Mouse (Mus musculus): ENCODE results near the gene Tgtp1. TPM values are rescaled to one million over a fixed set of nuclear protein-coding genes. Genes with fewer than 3 reads are reported as not detected.
"Not testable (repeated sequence)": the region's sequence is repeated elsewhere in the genome, so short reads cannot be mapped to it uniquely, and the experiment has no call there.

Gene Tgtp1
- total RNA-seq (2021) = under 1 TPM; 0.39 to 0.43 TPM

DNA sequence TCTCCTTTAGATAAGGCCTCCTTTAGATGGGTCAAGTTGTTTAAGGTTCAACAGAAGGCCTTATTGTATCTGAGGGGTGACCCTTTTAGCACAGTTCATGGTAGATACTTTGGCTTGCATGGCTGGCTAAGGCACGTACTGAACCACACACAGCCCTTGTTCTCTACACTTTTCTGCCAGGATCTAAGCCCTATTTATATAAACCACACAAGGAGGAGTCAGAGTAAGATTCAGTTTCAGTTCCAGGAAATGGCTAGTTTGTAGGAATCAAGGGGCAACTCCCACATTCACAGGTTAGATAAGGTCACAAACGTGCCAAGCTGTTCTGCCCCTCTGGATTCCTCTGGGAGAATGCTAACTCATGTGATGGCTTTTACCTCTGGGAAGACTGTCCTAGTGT lies at the start of gene Tgtp1:
Tgtp1 (minus strand) TSS at position 155 of the 400 bp plus-strand sequence.
- intact Hi-C loops (cut with DNase I) = loop anchor here (10.0 kb wide), 1 partner anchor 71 kb away; the partner anchor contains the start of gene Tgtp2

GRCm38 (mm10) chr11:49012074-49012473 lies 18.1 kb upstream of the Tgtp1 start:
- intact Hi-C loops (cut with DNase I); DNase-seq (ENCODE audit: low spot score in 2 of 2): not testable (repeated sequence)

More for the DNA sequence above, at the start of gene Tgtp1:
- not testable (repeated sequence) for DNase-seq (ENCODE audit: low spot score in 2 of 2)

DNA sequence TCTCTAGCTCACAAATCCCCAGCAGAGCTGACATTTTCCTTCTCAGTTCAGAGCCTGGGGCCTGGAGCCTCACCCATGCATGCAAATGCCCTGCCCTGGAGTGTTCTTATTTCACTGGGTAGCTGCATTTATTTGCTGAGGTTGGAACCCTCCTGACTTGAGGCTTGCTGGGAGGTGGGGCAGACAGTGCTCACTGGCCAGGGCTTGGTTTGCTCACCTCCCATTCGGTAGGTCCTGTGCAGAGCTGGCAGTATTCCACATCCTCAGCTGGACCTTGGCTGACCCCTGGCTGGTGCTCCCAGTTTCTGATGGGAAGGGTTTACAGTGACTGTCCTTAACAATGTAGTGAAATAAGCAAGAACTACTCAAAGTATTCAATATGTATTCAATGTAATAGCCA lies 12.8 kb upstream of the Tgtp1 start:
- intact Hi-C loops (cut with DNase I); DNase-seq (ENCODE audit: low spot score in 2 of 2): not testable (repeated sequence)

DNA sequence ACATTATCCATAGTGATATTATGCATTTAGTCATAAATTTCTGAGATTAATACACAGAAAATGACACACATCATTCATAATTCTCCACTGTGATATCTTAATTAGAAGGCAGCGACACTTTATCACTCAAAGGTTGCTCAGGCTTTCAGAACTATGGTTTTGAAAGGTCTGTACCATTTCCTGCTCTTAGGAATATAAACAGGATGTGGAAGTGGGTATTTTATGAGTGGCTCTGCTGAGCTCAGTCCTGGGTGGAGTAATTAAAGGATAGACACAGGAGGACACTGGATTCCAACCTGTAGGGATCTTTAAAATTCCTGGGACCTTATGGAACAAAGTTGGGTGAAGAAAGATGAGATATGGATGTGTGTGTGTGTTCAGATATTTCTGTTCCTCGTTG lies 12.3 kb upstream of the Tgtp1 start:
- intact Hi-C loops (cut with DNase I); DNase-seq (ENCODE audit: low spot score in 2 of 2): not testable (repeated sequence)

DNA sequence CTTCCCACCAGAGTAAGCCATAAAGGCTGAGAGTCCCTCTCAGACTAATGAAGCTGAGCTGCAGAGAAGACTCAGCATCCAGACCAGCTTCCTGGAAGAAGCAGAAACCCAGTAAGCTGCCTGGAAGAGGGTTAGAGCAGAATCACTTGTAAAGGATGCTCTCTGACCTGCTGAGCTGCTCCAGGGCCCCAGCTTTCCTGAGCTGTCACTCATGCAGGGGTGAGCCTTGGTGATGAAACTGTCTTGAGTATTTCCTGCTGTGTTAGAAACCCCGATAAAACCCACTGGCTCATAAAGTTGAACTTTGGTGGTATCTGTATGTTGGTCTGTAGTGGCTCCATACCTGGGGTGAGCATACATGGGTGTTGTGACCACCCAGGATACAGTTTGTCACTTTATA lies 6.4 kb upstream of the Tgtp1 start:
- intact Hi-C loops (cut with DNase I); DNase-seq (ENCODE audit: low spot score in 2 of 2): not testable (repeated sequence)

GRCm38 (mm10) chr11:48993296-48993695 lies 676 bp downstream of the Tgtp1 start:
- DNase-seq (ENCODE audit: low spot score in 2 of 2) = not testable (repeated sequence)
- intact Hi-C loops (cut with DNase I) = loop anchor here (10.0 kb wide), 1 partner anchor 72 kb away; the partner anchor contains the start of gene Tgtp2

GRCm38 (mm10) chr11:48991740-48992520 lies 2.0 kb downstream of the Tgtp1 start, which contains the start of gene Gm12185:
TSS of gene Gm12185 (minus strand) at chr11:48992226.
- intact Hi-C loops (cut with DNase I) = loop anchor here (10.0 kb wide), 1 partner anchor 73 kb away; the partner anchor contains the start of gene Tgtp2
- not testable (repeated sequence) for DNase-seq (ENCODE audit: low spot score in 2 of 2)

- not testable (repeated sequence) for DNase-seq (ENCODE audit: low spot score in 2 of 2)
- intact Hi-C loops (cut with DNase I) = loop anchor here (10.0 kb wide), 1 partner anchor 75 kb away; the partner anchor contains the start of gene Tgtp2
These were observed 4.0 kb downstream of the Tgtp1 start for GRCm38 (mm10) chr11:48989981-48990380.

GRCm38 (mm10) chr11:48988219-48988618 lies 5.8 kb downstream of the Tgtp1 start:
- DNase-seq (ENCODE audit: low spot score in 2 of 2); intact Hi-C loops (cut with DNase I): not testable (repeated sequence)

- intact Hi-C loops (cut with DNase I) = not testable (repeated sequence)
These were observed 11.1 kb downstream of the Tgtp1 start for GRCm38 (mm10) chr11:48982848-48983247.

DNA sequence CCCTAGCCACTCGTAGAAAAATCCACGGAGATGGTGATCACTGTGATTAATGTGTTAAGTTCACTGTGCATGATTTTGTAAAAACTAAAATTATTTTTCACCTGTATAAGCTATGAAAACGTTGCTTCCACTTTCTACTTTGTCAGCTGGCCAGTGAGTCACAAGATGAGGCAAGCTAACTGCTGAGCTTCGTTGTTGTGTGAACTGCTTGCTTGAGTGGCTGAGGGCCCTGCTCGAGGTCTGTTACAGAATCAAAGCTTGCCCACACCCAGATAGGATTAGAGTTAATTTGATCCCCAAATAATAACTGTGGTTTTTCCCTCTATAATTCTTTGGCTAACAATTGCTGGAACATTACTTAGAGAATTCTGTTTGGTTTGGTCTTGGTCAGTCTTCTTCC lies 13.9 kb downstream of the Tgtp1 start:
- DNase-seq (ENCODE audit: low spot score in 2 of 2); intact Hi-C loops (cut with DNase I): not testable (repeated sequence)

More at GRCm38 (mm10) chr11:48982848-48983247, 11.1 kb downstream of the Tgtp1 start:
- not testable (repeated sequence) for DNase-seq (ENCODE audit: low spot score in 2 of 2)

- DNase-seq (ENCODE audit: low spot score in 2 of 2); intact Hi-C loops (cut with DNase I): not testable (repeated sequence)
These were observed 14.7 kb downstream of the Tgtp1 start, which contains the start of gene 9930111J21Rik1 for GRCm38 (mm10) chr11:48979251-48979650. TSS of gene 9930111J21Rik1 (minus strand) at chr11:48979398.

DNA sequence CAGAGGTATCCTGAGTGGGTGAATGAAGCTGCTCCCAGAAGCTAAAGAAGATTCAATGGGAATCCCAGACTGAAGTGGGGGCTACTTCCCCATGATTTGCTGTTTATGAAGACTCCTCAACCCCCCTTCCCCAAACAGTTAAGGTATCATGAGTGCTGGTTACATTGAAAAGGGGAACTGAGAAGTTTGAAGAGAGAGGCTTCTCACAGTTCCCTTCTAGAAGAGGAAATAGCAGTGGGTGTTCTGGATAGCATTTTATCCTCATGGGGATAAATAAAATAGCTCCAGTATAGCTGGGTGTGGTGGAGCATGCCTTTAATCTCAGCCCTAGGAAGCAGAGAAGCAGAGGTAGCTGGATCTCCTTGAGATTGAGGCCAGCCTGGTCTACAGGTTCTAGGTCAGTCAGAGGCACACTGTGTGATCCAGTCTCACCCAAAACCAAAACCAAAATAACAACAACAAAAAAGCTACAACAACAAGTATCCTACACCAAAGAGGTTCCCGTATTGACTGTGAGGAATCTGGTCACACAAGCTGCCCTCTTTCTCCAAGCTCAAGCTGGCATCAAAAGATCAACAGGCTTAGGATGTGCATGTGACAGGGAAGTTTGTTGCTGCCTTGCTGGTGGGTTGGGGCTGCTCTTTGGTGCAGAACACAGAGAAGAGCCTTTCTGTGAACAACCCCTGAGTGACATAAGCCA lies 15.6 kb downstream of the Tgtp1 start, which contains the start of gene Olfr56:
Olfr56 (plus strand) TSS at position 650 of the 700 bp plus-strand sequence.
- DNase-seq (ENCODE audit: low spot score in 2 of 2); intact Hi-C loops (cut with DNase I): not testable (repeated sequence)

- intact Hi-C loops (cut with DNase I); DNase-seq (ENCODE audit: low spot score in 2 of 2): not testable (repeated sequence)
These were observed 19.3 kb downstream of the Tgtp1 start for GRCm38 (mm10) chr11:48974686-48975085.

DNA sequence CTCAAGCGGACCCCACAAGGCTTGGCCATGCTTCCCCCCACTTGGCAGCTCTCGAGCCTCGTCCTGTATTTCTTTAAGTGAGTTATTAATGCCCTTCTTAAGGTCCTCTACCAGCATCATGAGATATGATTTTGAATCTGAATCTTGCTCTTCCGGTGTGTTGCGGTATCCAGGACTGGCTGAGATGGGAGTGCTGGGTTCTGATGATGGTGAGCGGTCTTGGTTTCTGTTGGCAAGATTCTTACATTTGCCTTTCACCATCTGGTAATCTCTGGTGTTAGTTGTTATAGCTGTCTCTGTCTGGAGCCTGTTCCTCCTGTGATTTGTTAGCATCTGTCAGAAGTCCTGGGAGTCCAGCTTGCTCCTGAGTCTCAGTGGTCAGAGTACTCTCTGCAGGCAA lies 47.9 kb downstream of the Tgtp1 start, which contains the start of gene Psme2b:
Psme2b (minus strand) TSS at position 101 of the 400 bp plus-strand sequence.
- intact Hi-C loops (cut with DNase I); DNase-seq (ENCODE audit: low spot score in 2 of 2): not testable (repeated sequence)

DNA sequence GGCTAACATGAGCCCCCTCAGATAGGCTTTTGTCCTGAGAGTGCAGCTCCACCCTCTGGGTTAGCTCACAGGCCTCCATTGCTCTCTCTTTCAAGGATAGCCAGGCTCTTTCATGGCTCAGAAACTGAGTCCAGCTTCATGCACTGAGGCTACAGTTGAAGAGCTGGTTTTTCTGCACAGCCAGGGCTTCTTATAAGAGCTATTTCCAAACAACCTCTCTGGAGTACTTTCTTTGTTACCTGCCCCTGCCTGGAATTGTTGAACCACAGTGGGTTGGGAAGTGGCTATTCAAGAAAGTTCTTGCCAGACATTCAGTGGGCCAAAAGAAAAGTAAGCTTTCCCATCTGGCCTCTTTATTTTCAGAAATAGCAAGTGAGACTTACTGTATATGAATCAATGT lies 54.7 kb downstream of the Tgtp1 start:
- DNase-seq (ENCODE audit: low spot score in 2 of 2); intact Hi-C loops (cut with DNase I): not testable (repeated sequence)
